Mouse (Mus musculus) brain, adult 2 months (tissue): ENCODE measurements at regions not wholly inside any gene's neighbourhood (a gene's known extent, or its start where the extent isn't known, plus 50 kb on each side); places are given as distances from the start of the nearest gene placed in this dataset.
A peak's percentile ranks its signal among the peaks of the same experiment; 100 is the strongest.
"Not testable (repeated sequence)": the region's sequence is repeated elsewhere in the genome, so short reads cannot be mapped to it uniquely, and the experiment has no call there.

Experiments
- DNase-seq: peaks from one replicate; pipeline ENCODE4 v3.0.0; 2011; ENCODE audit warnings: low read depth, low spot score

- DNase-seq: no peak
Observed at GRCm38 (mm10) chr1:185937026-185937425, 180.1 kb downstream of the Lyplal1 start.

DNA sequence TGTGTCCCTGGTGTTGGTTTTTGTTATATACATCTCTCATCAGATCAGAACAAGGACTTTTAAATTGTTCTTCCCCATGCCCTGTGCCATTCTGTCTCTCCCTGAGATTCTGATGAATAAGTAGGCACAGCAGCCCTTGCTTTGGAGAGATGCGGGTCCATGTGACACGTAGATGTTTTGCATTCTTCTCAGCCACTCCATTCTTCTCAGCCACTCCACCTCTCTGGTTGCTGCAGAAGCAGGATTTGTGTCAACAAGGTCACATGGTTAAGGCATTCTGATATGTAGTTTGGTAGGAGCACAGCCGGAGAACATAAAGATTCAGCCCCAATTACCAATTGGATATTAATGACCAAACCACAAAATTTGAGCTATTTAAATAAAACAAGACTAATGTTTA, 177.2 kb downstream of the Lyplal1 start:
- DNase-seq: no peak

- DNase-seq: no peak
Observed at GRCm38 (mm10) chr1:185940511-185940910, 176.6 kb downstream of the Lyplal1 start.

DNA sequence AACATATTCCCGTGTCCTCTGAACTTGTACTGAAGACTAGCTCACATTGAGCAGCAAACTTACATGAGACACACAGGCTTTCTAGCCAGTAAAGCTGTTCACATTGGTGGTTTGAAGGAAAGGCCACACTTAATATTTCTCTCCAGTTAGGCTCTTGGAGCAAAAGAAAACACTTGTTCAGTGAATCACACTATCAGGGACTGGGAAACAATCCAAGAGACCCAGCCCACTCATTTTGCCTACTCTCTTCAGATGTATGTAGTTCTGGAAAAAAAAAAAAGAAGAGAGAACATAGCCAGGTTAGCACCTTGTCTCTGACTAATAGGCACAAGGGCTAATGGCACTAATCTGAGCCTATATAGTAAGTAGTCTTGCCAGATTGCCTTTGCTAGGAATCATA, 165.9 kb downstream of the Lyplal1 start:
- peak; percentile 69 for DNase-seq

- DNase-seq: not testable (repeated sequence)
Observed at GRCm38 (mm10) chr1:185955821-185956220, 161.3 kb downstream of the Lyplal1 start.

- no peak for DNase-seq
Observed at GRCm38 (mm10) chr1:185957557-185957956, 159.6 kb downstream of the Lyplal1 start.

DNA sequence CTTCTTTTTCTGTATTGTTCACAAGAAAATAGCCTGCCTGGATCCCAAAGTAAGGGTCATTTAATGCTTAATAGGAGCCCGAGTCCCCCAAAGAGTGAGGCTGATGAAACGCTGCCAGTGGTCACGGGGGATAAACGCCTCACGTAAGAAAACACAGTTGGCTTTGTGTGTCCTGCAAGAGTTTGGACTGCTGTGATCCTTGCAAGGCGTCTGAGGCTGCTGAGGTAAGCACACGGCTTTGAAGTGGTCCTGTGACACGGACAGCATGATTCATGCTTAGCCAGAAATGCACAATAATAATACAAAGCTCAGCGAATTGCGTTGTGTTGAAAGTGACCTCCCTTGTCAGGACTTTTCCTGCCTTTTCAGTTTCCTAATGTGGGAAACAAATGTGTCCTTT, 158.8 kb downstream of the Lyplal1 start:
- peak; percentile 20 for DNase-seq

DNA sequence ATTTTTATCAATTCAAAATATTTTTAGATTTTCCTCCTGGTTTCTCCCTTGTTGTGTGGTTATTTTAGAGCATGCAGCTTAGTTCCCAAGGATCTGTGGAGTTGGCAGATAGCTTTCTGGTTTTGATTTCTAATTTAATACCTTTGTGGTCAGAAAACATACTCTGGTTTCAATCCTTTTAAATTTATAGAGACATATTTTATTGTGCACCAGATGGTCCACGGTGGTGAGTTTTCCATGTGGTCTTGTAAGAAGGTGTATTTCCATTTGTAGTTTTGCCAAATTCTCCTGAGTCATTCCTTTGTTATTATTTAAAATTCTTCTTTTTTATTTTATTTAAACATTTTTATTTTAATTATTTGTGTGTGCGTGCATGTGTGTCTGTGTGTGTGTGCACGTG, 154.5 kb downstream of the Lyplal1 start:
- peak; percentile 39 for DNase-seq

DNA sequence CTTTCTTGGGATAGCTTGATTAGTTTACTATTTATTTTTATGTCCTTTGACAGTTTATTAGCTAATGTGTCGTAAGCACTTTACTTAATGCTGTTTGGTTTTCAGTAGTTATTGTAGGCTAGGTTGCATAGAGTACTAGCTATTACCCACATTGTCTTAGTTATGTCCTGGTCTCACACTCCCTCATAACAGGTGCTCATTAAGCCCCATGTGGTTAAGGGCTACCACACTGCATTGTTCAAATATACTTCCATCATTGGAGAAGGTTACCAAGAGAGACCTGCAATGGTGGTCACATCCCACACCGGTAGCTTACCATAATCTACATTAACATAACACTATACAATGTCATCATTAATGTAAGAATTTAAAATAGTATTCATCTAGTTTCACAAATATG, 153.3 kb downstream of the Lyplal1 start:
- DNase-seq: no peak

- no peak for DNase-seq
Observed at GRCm38 (mm10) chr1:185964426-185964825, 152.7 kb downstream of the Lyplal1 start.

DNA sequence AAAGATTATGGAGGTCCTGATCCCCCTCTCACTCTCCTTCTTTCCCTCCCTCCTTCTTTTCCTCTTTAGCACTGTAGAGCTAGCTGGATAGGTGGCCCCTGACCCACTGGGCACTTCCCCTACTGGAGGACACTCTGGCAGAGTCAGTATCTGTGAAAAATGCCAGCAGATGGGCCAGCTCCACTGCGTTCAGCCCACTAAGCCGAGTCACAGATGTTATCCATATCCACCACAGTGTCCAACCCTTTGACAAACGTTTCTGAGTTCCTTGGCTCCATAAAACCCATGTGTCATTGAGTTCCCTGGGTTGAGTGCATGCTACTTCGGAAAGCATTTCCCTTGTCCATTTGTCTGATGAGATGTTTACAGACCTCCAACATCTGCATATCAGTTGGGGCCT, 149.9 kb downstream of the Lyplal1 start:
- DNase-seq: no peak

DNA sequence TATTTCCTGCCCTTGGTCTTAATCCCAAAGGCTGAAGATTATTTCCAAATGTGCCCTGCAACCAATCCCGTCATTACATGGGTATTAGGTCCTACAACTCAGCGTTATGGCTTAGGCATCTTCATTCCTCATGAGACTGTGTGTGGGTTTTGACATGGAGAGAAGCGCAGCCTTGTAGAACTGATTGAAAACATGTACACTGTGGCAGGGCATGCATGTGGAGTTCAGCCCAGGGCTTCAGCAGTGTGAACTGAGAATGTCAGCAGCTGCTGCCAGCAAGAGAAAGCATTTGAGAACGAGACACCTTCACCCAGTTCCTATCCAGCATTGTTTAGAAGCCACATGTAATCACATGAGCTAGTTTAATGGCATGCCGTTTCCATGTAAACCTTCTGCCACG, 149.3 kb downstream of the Lyplal1 start:
- no peak for DNase-seq

DNA sequence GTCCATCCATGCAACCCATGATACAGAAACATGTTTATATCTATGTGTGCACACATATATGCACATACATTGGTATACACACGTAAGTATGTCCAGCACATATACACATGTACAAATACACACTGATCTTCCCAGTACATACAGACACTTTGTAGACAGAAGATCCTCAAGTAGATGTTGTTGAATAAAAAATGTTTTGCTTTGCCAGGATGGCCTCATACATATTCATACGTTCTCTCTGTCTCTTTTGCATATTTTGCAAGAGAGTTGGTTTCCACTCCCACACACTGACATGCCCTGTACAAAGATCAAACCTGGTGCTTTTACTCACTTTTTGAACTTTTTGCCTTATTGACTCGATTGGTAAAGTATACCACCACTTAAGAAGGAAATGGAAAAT, 148.5 kb downstream of the Lyplal1 start:
- no peak for DNase-seq

- DNase-seq: no peak
Observed at GRCm38 (mm10) chr1:185969231-185969630, 147.9 kb downstream of the Lyplal1 start.

GRCm38 (mm10) chr1:185977075-185977474, 140.0 kb downstream of the Lyplal1 start:
- no peak for DNase-seq

DNA sequence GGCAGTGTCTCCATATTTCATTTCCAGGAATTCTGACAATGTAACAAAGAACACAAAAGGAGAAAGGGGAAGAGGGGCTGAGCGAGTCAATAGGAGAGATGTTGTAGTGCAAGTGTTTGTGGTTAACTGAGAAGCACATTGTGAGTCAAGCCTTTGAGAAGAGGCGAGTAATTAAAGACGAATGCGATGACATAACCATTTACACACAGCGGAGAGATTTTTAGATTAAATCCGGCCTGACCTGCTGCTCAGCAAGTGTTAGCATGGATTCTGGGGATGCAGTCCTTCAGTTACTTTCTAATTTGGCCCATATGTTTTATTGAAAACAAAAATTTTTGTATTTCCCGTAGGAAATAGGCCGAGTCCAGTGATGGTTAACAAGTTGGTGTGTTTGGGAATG, 127.7 kb downstream of the Lyplal1 start:
- no peak for DNase-seq

DNA sequence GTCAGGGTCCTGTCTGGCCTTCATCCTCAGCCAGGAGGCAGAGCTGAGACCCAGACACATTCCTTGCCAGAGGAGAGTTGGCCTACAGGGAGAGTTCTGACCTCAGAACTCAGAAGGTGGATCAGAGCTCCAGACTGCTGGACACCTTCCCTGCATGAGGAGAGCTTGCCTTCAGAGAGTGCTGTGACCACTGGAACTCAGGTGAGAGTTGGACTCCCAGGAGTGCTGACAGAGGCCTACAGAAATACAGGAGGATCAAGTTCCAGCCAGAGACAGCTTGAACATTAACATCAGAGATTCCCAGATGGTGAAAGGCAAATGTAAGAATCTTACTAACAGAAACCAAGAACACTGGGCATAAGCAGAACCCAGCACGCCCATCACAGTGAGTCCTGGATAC, 117.0 kb downstream of the Lyplal1 start:
- not testable (repeated sequence) for DNase-seq

- DNase-seq: no peak
Observed at GRCm38 (mm10) chr1:186013413-186013812, 103.7 kb downstream of the Lyplal1 start.

GRCm38 (mm10) chr1:186014166-186014565, 102.9 kb downstream of the Lyplal1 start:
- DNase-seq: no peak

- DNase-seq: no peak
Observed at GRCm38 (mm10) chr1:186015831-186016561, 101.1 kb downstream of the Lyplal1 start.

- DNase-seq: no peak
Observed at GRCm38 (mm10) chr1:186017547-186017946, 99.6 kb downstream of the Lyplal1 start.

GRCm38 (mm10) chr1:186019511-186019910, 97.6 kb downstream of the Lyplal1 start:
- no peak for DNase-seq

GRCm38 (mm10) chr1:186031951-186032350, 85.2 kb downstream of the Lyplal1 start:
- no peak for DNase-seq

DNA sequence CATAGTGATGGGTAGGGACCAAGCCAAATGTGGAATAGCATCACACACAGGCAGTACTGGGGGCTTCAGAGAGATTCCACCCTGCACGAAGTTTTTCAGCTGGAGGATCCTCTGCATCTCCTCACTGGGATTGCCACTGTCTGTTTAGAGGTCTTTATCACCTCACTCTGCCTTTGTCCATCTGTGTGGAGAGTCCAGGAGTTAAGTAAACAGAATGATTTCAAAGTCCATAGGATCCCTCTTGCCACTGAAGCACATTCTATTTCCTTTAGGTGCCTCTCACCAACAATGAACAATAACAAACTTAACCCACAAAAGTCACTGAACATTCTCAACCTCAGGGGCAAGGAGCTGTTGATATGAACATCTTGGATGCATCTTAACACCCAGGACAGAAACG, 82.7 kb downstream of the Lyplal1 start:
- no peak for DNase-seq
